Mouse (Mus musculus): ENCODE data around the gene Nek11. TPM values are rescaled to one million over a fixed set of nuclear protein-coding genes. Genes with fewer than 3 reads are reported as not detected.
A peak's percentile ranks its signal among the peaks of the same experiment; 100 is the strongest.
"Not testable (repeated sequence)": the region's sequence is repeated elsewhere in the genome, so short reads cannot be mapped to it uniquely, and the experiment has no call there.

Nek11 gene
- total and polyA plus RNA-seq, 3 experiments = 0.14 to 0.24 TPM; not detected in 1

- no peak for DNase-seq
Observed at GRCm38 (mm10) chr9:105139204-105139603, 256.1 kb downstream of the Nek11 start.

- no peak for DNase-seq
Observed at GRCm38 (mm10) chr9:105136404-105136803, 258.9 kb downstream of the Nek11 start.

GRCm38 (mm10) chr9:105134536-105134935, 260.8 kb downstream of the Nek11 start:
- DNase-seq = no peak

GRCm38 (mm10) chr9:105132002-105132367, 263.3 kb downstream of the Nek11 start:
- DNase-seq = no peak

- DNase-seq = peak; percentile 94
Observed at GRCm38 (mm10) chr9:105131253-105132001, 263.9 kb downstream of the Nek11 start, which contains the start of gene Nudt16. Gene Nudt16 (minus strand): TSS chr9:105131824.

- DNase-seq = no peak
Observed at GRCm38 (mm10) chr9:105130331-105130730, 265.0 kb downstream of the Nek11 start.

GRCm38 (mm10) chr9:105125206-105125605, 270.1 kb downstream of the Nek11 start:
- not testable (repeated sequence) for DNase-seq

Other genes with a start within 250 kb of the Nek11 start
- gene Aste1, start 132 bp downstream of the Nek11 start, total RNA-seq (2021) = 10 to 100 TPM; 10.7 to 13.6 TPM
- gene Aste1, start 132 bp downstream of the Nek11 start, polyA plus RNA-seq (2012; rRNA removed) = 2.8 and 3.0 TPM in 2 replicates
- gene Atp2c1, start 131.8 kb upstream of the Nek11 start, total RNA-seq (2021) = 10 to 100 TPM; 85.5 to 90.5 TPM
- gene Atp2c1, start 131.8 kb upstream of the Nek11 start, polyA plus RNA-seq (2012; rRNA removed) = 53.6 and 54.5 TPM in 2 replicates
- 10 to 100 TPM; 36.1 to 36.6 TPM for gene Pik3r4, start 247.5 kb upstream of the Nek11 start, total RNA-seq (2021)
- gene Pik3r4, start 247.5 kb upstream of the Nek11 start, polyA plus RNA-seq (2012; rRNA removed) = 24.1 and 29.2 TPM in 2 replicates